Mouse (Mus musculus) thymus, postnatal 4 days (tissue): Measurements from ENCODE around the gene Adamts3.

Source experiments
- DNase-seq: peaks from one replicate; pipeline ENCODE4 v3.0.0; 2021

The Adamts3 gene

GRCm38 (mm10) chr5:89814552-89814951 lies 68.6 kb downstream of the Adamts3 start:
- no peak for DNase-seq

DNA sequence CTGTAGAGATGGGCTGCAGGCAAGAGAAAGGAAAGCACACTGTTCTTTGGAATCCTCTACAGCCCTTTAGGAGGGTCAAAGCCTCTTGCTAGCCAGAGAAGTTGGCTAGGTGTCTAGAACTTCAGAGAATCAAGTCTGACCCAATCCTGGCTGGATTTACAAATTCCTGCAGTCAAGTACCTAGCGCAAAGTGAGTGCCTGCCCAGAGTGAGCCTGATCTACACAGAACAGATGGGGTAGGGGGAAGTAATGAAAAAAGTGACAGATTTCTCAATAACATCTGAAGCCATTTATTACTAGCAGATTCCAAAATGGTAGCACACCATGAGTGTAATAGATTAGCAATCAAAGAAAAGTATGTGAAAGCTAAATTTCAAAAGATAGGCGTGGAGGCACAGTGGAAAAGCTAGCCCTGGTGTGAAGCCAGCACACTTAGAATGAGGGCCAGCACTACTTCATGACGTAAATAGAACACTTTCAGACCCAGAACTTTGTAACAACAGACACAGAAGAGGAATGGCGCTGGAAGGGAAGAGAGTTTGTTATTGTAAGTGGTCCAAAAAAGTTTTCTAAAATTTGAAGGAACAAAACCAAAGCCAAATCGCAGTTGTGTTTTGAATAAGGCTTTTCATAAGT lies 82.8 kb downstream of the Adamts3 start:
- no peak for DNase-seq

- DNase-seq = no peak
Measured at GRCm38 (mm10) chr5:89793706-89794105, 89.4 kb downstream of the Adamts3 start.

DNA sequence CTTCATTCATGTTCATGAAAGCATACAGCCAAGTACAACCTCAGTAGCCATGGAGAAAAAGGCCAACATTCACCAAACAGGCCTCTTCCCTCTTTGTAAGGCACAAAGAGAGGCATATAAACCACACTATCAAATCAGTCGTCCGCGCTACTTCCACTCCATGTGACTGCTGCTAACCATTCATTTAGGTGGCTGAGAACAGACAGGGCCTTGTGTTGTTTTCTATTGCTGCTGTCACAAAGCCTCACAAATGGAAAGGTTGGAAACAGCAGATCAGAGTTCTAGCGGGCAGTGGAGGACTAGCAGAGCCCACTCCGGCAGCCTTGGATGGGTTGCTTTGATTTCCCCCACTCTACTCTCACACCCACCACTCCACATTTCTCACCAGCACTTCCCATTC lies 98.5 kb downstream of the Adamts3 start:
- no peak for DNase-seq

DNA sequence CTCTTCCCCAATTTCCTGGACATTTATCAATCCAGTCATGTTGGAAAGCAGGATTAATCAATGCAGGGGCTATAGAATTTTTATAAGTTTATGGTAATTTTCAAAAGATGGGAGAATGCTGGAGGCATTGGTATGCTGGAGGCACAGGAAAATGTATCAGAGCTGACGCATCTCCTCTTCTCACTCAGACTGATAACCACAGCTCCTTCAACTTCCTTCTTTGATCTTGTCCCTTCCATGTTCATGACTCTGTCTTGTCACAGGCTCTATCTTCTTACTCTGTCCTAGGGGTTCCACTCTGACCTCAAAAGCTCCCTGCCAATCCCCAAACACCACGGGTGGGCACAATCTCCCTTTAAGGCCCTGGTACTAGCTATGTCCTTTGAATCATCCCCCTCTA lies 103.3 kb downstream of the Adamts3 start:
- DNase-seq = no peak

- no peak for DNase-seq
Measured at GRCm38 (mm10) chr5:89778610-89779009, 104.5 kb downstream of the Adamts3 start.

DNA sequence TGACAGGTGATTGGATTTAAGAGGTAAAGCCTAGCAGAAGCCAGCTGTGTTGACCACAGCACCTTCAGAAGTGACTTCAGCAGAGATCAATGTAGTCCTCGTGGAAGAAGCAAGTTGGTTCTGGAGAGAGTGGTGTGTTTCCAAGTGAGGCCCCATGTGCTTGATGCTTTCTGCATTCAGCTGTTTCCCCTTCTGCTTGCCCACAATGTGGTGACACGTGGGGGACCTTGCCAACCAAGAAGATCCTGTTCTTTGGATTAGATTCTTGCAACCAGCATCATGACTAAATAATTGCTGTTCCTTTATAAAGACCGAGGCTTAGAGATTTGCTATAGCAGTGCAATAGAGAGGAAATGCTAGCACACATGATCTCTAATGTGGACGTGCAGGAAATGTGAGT lies 105.7 kb downstream of the Adamts3 start:
- DNase-seq = no peak

DNA sequence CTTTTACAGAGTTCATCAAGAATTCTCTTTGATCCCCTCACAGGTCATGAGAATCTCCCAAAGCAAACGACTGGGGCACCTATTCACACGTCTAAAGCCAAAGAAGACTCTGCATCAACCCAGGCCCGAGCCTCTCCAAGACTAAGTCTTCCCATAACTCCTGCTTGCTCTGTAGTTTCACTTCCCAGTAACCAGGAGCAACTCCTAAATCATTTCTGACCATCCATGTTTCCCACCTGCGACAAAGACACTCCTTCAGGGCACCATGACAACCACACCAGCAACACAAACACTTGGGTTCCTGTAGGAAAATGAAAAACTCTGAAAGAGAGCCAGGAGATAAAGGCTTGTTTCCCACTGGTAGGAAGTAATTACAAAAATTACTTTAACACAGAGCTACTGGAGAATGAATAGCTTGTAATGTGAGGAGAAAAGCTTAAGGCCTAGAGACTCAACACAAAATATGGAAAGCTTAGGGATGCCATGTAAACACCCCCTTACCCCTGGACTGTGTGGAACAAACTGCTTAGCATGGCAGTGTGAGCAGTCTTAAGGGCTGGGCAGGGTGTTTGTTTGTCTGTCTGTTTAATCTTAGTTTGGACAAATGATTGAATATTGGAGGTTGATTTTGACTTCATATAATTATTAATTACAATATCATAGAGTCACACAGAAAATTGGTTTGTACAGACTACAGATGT lies 112.3 kb downstream of the Adamts3 start:
- no peak for DNase-seq

- no peak for DNase-seq
Measured at GRCm38 (mm10) chr5:89763189-89764187, 119.6 kb downstream of the Adamts3 start.

DNA sequence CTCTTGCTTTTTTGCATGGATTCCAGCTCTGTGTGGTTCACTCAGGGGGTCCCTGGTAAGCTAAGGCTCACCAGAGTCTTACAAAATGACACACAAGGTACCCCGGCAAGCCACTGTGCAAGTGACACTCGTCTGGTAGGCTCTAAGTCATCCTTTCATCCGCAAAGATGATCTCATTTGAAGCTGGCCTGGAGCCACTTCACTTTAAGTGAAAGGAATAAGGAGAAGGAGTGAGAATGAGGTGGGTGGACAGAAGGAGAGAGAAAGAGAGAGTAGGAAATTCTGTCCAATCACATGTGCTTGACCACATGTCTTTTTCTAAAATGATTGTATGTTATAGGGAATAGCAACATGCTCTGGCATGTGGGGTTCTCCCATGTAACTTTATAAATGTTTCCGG lies 122.8 kb downstream of the Adamts3 start:
- no peak for DNase-seq

DNA sequence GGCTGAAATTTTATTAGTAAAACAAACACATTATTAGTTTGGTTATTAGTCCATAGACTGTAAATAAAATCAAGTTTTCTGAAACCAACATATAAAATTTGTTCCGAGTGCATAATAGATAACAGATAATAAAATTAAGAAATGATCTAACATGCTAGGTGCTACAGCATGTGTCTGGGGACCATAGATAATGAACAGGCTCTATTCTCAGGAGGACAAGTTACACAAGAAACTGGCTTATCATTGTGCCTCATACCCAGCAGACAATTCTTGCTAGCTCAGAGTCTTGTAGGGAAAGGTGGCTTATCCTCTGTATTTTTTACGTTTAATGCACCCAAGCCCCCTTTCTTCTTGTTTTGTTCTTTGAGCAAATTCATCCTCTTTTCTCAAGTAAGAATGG lies 131.3 kb downstream of the Adamts3 start:
- DNase-seq = no peak

DNA sequence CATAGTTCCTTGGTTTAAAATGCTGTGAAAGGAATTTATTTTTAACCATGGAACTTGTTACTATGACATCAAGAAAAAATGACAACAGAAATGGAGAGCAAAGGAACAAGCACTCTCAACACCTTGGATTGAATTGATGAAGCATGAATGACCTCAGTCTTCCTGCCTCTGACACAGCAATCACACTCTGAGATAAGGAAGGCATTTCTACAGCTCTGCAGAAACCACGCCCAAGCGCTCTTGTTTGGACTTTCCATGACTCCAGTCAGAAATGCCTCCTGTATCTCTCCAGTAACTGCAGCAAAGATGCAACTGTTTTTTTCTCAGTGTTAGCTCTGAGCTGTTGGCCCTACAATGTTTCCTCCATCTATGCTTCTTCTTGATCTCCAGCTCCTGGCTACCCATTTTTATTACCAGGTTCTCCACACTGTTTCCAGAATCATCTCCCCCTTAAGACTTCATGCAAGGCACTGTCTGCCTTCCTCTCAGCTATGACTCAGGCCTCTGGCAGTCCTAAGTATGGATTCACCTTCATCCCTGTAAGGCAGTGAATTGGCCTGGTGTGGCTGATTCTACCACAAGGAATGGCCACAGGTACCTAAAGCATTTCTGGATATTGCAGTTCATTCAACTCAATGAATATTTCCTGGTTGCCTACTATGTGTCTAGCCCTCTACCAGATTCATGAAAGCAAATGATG lies 134.8 kb downstream of the Adamts3 start:
- no peak for DNase-seq

DNA sequence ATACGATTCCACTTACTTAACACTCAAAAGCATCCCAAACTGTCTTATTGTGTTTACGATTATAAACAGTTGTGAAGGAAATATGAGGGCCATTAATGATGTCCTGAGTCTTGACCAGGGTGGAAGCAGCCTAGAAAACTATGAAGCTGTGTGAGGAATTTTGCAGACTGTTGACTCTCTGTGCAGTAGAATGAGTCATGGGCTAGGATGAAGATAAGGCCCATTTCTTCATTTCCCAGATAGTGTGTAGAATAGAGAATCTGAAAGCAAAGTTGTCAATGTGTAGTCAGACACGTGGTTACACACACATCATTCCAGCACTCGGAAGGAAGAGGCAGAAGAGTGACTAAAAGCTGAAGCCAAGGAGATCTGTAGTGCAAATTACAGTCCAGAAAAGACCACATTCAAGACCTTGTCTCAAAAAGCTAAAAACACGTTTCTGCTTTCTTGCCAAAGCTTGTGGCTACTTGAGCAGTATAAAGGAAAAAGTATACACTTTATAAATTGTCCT lies 135.9 kb downstream of the Adamts3 start:
- DNase-seq = no peak

DNA sequence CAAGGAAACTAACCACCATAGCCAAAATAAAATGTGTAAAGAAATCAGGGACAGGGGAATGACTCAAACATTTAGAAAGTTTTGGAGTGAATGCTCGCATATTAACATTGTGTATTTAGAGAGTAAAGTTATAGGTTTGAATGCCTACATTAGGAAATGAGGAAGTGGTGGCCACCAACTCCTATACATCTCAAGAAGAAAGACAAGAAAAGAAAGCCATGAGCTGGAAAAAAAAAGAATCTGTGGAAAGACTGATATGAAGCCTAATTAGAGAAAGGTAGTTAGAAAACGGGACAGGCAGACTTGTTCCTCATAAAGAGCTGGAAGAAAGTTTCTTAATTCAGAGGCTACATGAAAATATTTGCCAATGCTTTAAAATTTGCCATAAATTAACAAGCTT lies 138.0 kb downstream of the Adamts3 start:
- no peak for DNase-seq

DNA sequence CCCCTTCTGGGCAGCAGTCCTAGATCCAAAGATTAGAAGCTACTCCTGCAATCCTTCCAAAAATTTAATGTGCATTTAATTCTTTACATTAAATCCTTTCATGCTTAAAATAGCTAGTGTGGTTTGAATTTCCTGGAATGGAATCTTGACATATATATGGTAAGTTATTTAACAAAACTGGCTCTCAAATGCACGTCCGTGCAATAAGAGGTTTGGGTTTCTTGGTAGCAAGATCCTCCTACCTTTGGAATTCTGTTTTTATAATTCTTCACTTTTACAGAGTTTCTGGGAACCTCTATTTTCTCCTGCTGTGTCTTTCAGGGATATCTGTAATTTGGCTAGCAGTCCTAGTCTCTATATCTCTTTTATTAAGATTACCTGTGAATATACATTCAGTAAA lies 148.4 kb downstream of the Adamts3 start:
- DNase-seq = no peak

GRCm38 (mm10) chr5:89730411-89730810 lies 152.7 kb downstream of the Adamts3 start:
- DNase-seq = no peak

DNA sequence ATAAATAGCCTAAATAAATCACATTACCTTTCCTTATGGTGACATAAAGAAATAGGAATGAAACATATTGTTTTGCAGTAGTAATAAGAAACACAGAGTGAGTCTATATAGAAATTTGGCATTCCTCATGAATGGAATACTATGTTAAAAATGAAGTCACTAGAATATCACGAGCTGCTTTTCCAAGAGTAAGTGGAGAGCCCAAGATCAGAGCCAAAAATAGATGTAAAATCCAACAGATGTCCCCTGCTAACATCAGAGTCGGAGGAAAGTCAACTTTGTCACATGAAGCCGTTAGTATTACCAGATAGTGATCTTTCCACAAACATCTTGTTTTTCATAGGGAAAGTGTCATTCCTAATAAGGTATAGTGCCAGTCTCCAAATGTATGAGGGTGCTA lies 155.0 kb downstream of the Adamts3 start:
- no peak for DNase-seq

DNA sequence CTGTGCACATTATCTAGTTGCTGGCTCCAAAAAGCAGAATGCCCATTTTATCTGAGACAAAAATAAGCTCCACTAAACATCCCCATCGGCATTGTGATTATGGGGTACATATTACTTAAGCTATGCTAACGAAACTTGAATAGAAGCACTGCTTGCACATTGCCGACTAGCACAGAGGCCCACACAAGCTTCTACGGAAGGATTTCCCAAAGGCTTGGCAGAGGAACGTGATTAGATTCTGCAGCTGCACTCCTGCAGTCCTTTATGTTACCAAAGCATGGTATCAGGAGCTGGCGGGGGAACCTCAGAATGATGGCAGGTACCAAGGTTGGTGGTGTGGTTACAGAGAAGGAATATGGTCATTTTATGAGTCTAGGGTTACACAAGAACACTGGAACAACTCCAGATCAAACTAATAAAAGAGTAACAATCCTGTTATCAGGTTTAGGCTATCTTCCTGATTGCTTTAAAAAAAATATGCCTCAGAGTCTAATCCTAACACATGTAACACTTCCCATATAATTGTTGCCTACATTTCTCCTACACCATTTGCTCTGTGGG lies 155.6 kb downstream of the Adamts3 start:
- no peak for DNase-seq

- DNase-seq = no peak
Measured at GRCm38 (mm10) chr5:89714552-89714951, 168.6 kb downstream of the Adamts3 start.

- DNase-seq = no peak
Measured at GRCm38 (mm10) chr5:89711116-89711859, 171.8 kb downstream of the Adamts3 start.

- no peak for DNase-seq
Measured at GRCm38 (mm10) chr5:89709459-89709858, 173.7 kb downstream of the Adamts3 start.

GRCm38 (mm10) chr5:89704264-89704663 lies 178.9 kb downstream of the Adamts3 start:
- DNase-seq = no peak
